Mouse (Mus musculus) heart, postnatal 14 days (tissue): ENCODE results near the gene Rph3al. TPM values are rescaled to one million over a fixed set of nuclear protein-coding genes. Genes with fewer than 3 reads are reported as not detected.
A peak's percentile ranks its signal among the peaks of the same experiment; 100 is the strongest.

Source experiments
- DNase-seq, 2 experiments: peaks; one replicate each; pipeline ENCODE4 v3.0.0; 2021 to 2022
- intact Hi-C: fragments of 180-260 bp; cut with DNase I; formaldehyde crosslinking; loops from one replicate; pipeline ENCODE4 v1.15.1; 2025
- total RNA-seq, 2 experiments: library from RNA; stranded (reverse); gene quantifications; 2 replicates each; pipeline ENCODE4 v1.2.3; 2021

Gene Rph3al
- total RNA-seq, 2 experiments from 2014 or later, result 12.8 to 16.6 TPM

GRCm38 (mm10) chr11:75781919-75782318 lies 156.3 kb downstream of the Rph3al start:
- intact Hi-C loops, result loop anchor here (2.0 kb wide), 3 partner anchors 129 to 385 kb away; no protein-coding TSS in a partner anchor
- peak; percentile 72 to 78 for DNase-seq

Other genes with a start within 250 kb of the Rph3al start
- gene Ywhae, start 205.6 kb downstream of the Rph3al start, total RNA-seq, result 100 to 1,000 TPM; 534 to 594 TPM
- under 1 TPM; 0.29 TPM for gene Doc2b, start 142.4 kb downstream of the Rph3al start, total RNA-seq
- gene 1700016K19Rik, start 61.5 kb upstream of the Rph3al start, total RNA-seq, result under 1 TPM in 1 of 2 experiments, not detected in 1; 0.62 TPM
- 10 to 100 TPM; 61.0 to 62.9 TPM for gene Rflnb, start 89.4 kb upstream of the Rph3al start, total RNA-seq
- gene Vps53, start 241.2 kb upstream of the Rph3al start, total RNA-seq, result 10 to 100 TPM; 29.1 to 30.9 TPM
- 1 to 10 TPM; 6.3 to 6.6 TPM for gene Fam57a, start 241.2 kb upstream of the Rph3al start, total RNA-seq